Mouse (Mus musculus) stomach, embryonic 14.5 days (tissue): ENCODE data around the gene Il1r1. TPM values are rescaled to one million over a fixed set of nuclear protein-coding genes. Genes with fewer than 3 reads are reported as not detected.

Experiments used
- ATAC-seq: fragments of 200-750 bp; cut with Nextera tagmentation; 2 replicates; pipeline ENCODE4 v1.8.0; 2017; ENCODE audit warnings: low read depth, moderate TSS enrichment; ENCODE audit not compliant: insufficient number of reproducible peaks, insufficient read depth, low FRiP score
- H3K27ac ChIP-seq: fragments of 300-500 bp; sonication (generic); 2 replicates; pipeline ENCODE4 v1.5.1; 2014; ENCODE audit warnings: mild to moderate bottlenecking, low read length, moderate library complexity, mixed read lengths
- H3K27me3 ChIP-seq: fragments of 300-500 bp; sonication (generic); 2 replicates; pipeline ENCODE4 v1.6.1; 2014; ENCODE audit warnings: low read length, control low read depth, mixed read lengths; ENCODE audit not compliant: control insufficient read depth, insufficient read depth
- H3K36me3 ChIP-seq: fragments of 300-500 bp; sonication (generic); 2 replicates; pipeline ENCODE4 v1.6.1; 2014; ENCODE audit warnings: mild to moderate bottlenecking, control low read depth, low read length, moderate library complexity, mixed read lengths; ENCODE audit not compliant: control insufficient read depth, insufficient read depth
- H3K4me1 ChIP-seq: fragments of 300-500 bp; sonication (generic); 2 replicates; pipeline ENCODE4 v1.6.1; 2014; ENCODE audit warnings: low read length, control low read depth, mixed read lengths; ENCODE audit not compliant: control insufficient read depth, insufficient read depth
- H3K4me2 ChIP-seq: fragments of 300-500 bp; sonication (generic); replicated peaks from 2 replicates; pipeline ENCODE4 v1.6.1; 2014; ENCODE audit warnings: low read depth, low read length, control low read depth
- H3K4me3 ChIP-seq: fragments of 300-500 bp; sonication (generic); 2 replicates; pipeline ENCODE4 v1.5.1; 2014; ENCODE audit warnings: low read depth, low read length, control low read depth
- H3K9ac ChIP-seq: fragments of 300-500 bp; sonication (generic); replicated peaks from 2 replicates; pipeline ENCODE4 v1.6.1; 2014; ENCODE audit warnings: low read depth, mild to moderate bottlenecking, control low read depth, low read length, moderate library complexity, mixed read lengths
- H3K9me3 ChIP-seq: fragments of 300-500 bp; sonication (generic); 2 replicates; pipeline ENCODE4 v1.6.1; 2016; ENCODE audit warnings: low read depth, low read length, control low read depth; ENCODE audit not compliant: control insufficient read depth
- WGBS: fragments of 180-500 bp; shearing (Covaris S2); extraction: QIAGEN DNeasy Blood & Tissue Kit; methylation state at CpG from one replicate; pipeline ENCODE4 v1.1.7; 2014; 5-methylcytosine and 5-hydroxymethylcytosine counted together
- polyA plus RNA-seq: library from polyadenylated mRNA; unstranded; fragments of >200 nt; fragmentation: Nextera tagmentation; extraction: Ambion mirVana; gene quantifications from 2 replicates; pipeline ENCODE4 v1.2.1, GENCODE M21; 2014

The Il1r1 gene
- polyA plus RNA-seq, 1 experiment from 2014 or later = 8.3 TPM

- H3K4me3 ChIP-seq = no peak overlapping the region
- H3K4me2 ChIP-seq = no peak overlapping the region
- H3K36me3 ChIP-seq = no peaks in the 10 kb centered on the region; the same call in 1 of the 2 replicates
- no peak for ATAC-seq
- WGBS = 70% methylated on average over 4 of the region's 4 CpGs
- H3K9ac ChIP-seq = no peak overlapping the region
- no peaks in the 10 kb centered on the region; the same call in 1 of the 2 replicates for H3K4me1 ChIP-seq
- no peaks in the 10 kb centered on the region for H3K9me3 ChIP-seq
- H3K27me3 ChIP-seq = no peaks in the 10 kb centered on the region
- H3K27ac ChIP-seq = no peak overlapping the region
Measured at GRCm38 (mm10) chr1:40352158-40352903, 127.5 kb downstream of the Il1r1 start.

GRCm38 (mm10) chr1:40352904-40353286 is 128.0 kb downstream of the Il1r1 start:
- WGBS = 64% methylated on average over 2 of the region's 2 CpGs
- Histone ChIP-seq H3K4me2 (no peak overlapping the region), H3K9me3 (no peaks in the 10 kb centered on the region), H3K4me1 (no peaks in the 10 kb centered on the region; the same call in 1 of the 2 replicates), H3K27ac (no peak overlapping the region), H3K36me3 (no peaks in the 10 kb centered on the region; the same call in 1 of the 2 replicates), H3K4me3 (no peak overlapping the region), H3K9ac (no peak overlapping the region), H3K27me3 (no peaks in the 10 kb centered on the region)
- ATAC-seq = no peak

GRCm38 (mm10) chr1:40354665-40355064 is 129.8 kb downstream of the Il1r1 start:
- no peak for ATAC-seq
- Histone ChIP-seq H3K9ac (no peak overlapping the region), H3K4me1 (no peaks in the 10 kb centered on the region; the same call in 1 of the 2 replicates), H3K4me3 (no peak overlapping the region), H3K4me2 (no peak overlapping the region), H3K27me3 (no peaks in the 10 kb centered on the region), H3K9me3 (no peaks in the 10 kb centered on the region), H3K27ac (no peak overlapping the region), H3K36me3 (no peaks in the 10 kb centered on the region; the same call in 1 of the 2 replicates)
- 82% methylated on average over 3 of the region's 3 CpGs for WGBS

- no peak overlapping the region for H3K4me3 ChIP-seq
- WGBS = 91% methylated on average over 4 of the region's 4 CpGs
- H3K4me2 ChIP-seq = no peak overlapping the region
- ATAC-seq = no peak
- no peaks in the 10 kb centered on the region; the same call in 1 of the 2 replicates for H3K36me3 ChIP-seq
- no peaks in the 10 kb centered on the region for H3K9me3 ChIP-seq
- no peak overlapping the region for H3K9ac ChIP-seq
- H3K27ac ChIP-seq = no peak overlapping the region
- H3K27me3 ChIP-seq = no peaks in the 10 kb centered on the region
- H3K4me1 ChIP-seq = no peaks in the 10 kb centered on the region; the same call in 1 of the 2 replicates
Measured at GRCm38 (mm10) chr1:40355431-40355843, 130.6 kb downstream of the Il1r1 start.

GRCm38 (mm10) chr1:40355904-40356521 is 131.1 kb downstream of the Il1r1 start:
- no peak for ATAC-seq
- no peaks in the 10 kb centered on the region for H3K9me3 ChIP-seq
- no peak overlapping the region for H3K27ac ChIP-seq
- no peaks in the 10 kb centered on the region; the same call in 1 of the 2 replicates for H3K4me1 ChIP-seq
- 67% methylated on average over 10 of the region's 10 CpGs for WGBS
- H3K4me2 ChIP-seq = no peak overlapping the region
- H3K36me3 ChIP-seq = no peaks in the 10 kb centered on the region; the same call in 1 of the 2 replicates
- H3K27me3 ChIP-seq = no peaks in the 10 kb centered on the region
- H3K9ac ChIP-seq = no peak overlapping the region
- no peak overlapping the region for H3K4me3 ChIP-seq

GRCm38 (mm10) chr1:40357921-40358320 is 133.0 kb downstream of the Il1r1 start:
- no peak for ATAC-seq
- H3K4me1 ChIP-seq = no peaks in the 10 kb centered on the region; the same call in 1 of the 2 replicates
- H3K9ac ChIP-seq = no peak overlapping the region
- no peak overlapping the region; the same call in 1 of the 2 replicates for H3K27ac ChIP-seq
- no peak overlapping the region for H3K4me2 ChIP-seq
- H3K9me3 ChIP-seq = no peaks in the 10 kb centered on the region
- no peaks in the 10 kb centered on the region; the same call in 1 of the 2 replicates for H3K36me3 ChIP-seq
- H3K27me3 ChIP-seq = no peaks in the 10 kb centered on the region
- no peak overlapping the region for H3K4me3 ChIP-seq
- WGBS = 44% methylated on average over 2 of the region's 2 CpGs

GRCm38 (mm10) chr1:40358351-40358750 is 133.5 kb downstream of the Il1r1 start:
- Histone ChIP-seq H3K4me2 (no peak overlapping the region), H3K4me1 (no peaks in the 10 kb centered on the region; the same call in 1 of the 2 replicates), H3K4me3 (no peak overlapping the region), H3K27ac (no peak overlapping the region), H3K36me3 (no peaks in the 10 kb centered on the region; the same call in 1 of the 2 replicates), H3K27me3 (no peaks in the 10 kb centered on the region), H3K9me3 (no peaks in the 10 kb centered on the region), H3K9ac (no peak overlapping the region)
- WGBS = 85% methylated on average over 2 of the region's 2 CpGs
- no peak for ATAC-seq

GRCm38 (mm10) chr1:40358771-40359181 is 133.9 kb downstream of the Il1r1 start:
- Histone ChIP-seq H3K27me3 (no peaks in the 10 kb centered on the region), H3K4me3 (no peak overlapping the region), H3K4me2 (no peak overlapping the region), H3K4me1 (no peaks in the 10 kb centered on the region; the same call in 1 of the 2 replicates), H3K27ac (no peak overlapping the region), H3K36me3 (no peaks in the 10 kb centered on the region; the same call in 1 of the 2 replicates), H3K9ac (no peak overlapping the region), H3K9me3 (no peaks in the 10 kb centered on the region)
- WGBS = 68% methylated on average over 4 of the region's 4 CpGs
- ATAC-seq = no peak
